Mouse (Mus musculus) embryonic facial prominence, embryonic 15.5 days (tissue): ENCODE measurements around the gene Atl3. TPM values are rescaled to one million over a fixed set of nuclear protein-coding genes. Genes with fewer than 3 reads are reported as not detected.

Source experiments
- ATAC-seq: fragments of 200-750 bp; cut with Nextera tagmentation; 2 replicates; pipeline ENCODE4 v1.8.0; 2017; ENCODE audit warnings: low read depth, moderate TSS enrichment; ENCODE audit not compliant: insufficient number of reproducible peaks, low FRiP score, low TSS enrichment
- H3K27ac ChIP-seq: fragments of 300-500 bp; sonication (generic); replicated peaks from 2 replicates; pipeline ENCODE4 v1.5.1; 2015; ENCODE audit warnings: mild to moderate bottlenecking, inconsistent platforms
- H3K27me3 ChIP-seq: fragments of 300-500 bp; sonication (generic); 2 replicates; pipeline ENCODE4 v1.6.1; 2015; ENCODE audit warnings: inconsistent platforms
- H3K36me3 ChIP-seq: fragments of 300-500 bp; sonication (generic); 2 replicates; pipeline ENCODE4 v1.6.1; 2015; ENCODE audit warnings: mild to moderate bottlenecking, inconsistent platforms
- H3K4me1 ChIP-seq: fragments of 300-500 bp; sonication (generic); 2 replicates; pipeline ENCODE4 v1.6.1; 2015; ENCODE audit warnings: inconsistent platforms
- H3K4me2 ChIP-seq: fragments of 300-500 bp; sonication (generic); replicated peaks from 2 replicates; pipeline ENCODE4 v1.6.1; 2015; ENCODE audit warnings: mild to moderate bottlenecking, inconsistent platforms
- H3K4me3 ChIP-seq: fragments of 300-500 bp; sonication (generic); replicated peaks from 2 replicates; pipeline ENCODE4 v1.5.1; 2015; ENCODE audit warnings: mild to moderate bottlenecking, inconsistent platforms
- H3K9ac ChIP-seq: fragments of 300-500 bp; sonication (generic); 2 replicates; pipeline ENCODE4 v1.6.1; 2015; ENCODE audit warnings: inconsistent platforms
- H3K9me3 ChIP-seq: fragments of 300-500 bp; sonication (generic); replicated peaks from 2 replicates; pipeline ENCODE4 v1.6.1; 2016; ENCODE audit warnings: inconsistent platforms
- WGBS: fragments of 180-500 bp; shearing (Covaris S2); methylation state at CpG from one replicate; pipeline ENCODE4 v1.1.7; 2015; 5-methylcytosine and 5-hydroxymethylcytosine counted together
- polyA plus RNA-seq: library from polyadenylated mRNA; unstranded; fragments of >200 nt; fragmentation: Nextera tagmentation; extraction: Ambion mirVana; gene quantifications from 2 replicates; pipeline ENCODE4 v1.2.1, GENCODE M21; 2015

The Atl3 gene
- polyA plus RNA-seq, 1 experiment from 2014 or later: 12.7 TPM

- no peak overlapping the region for H3K4me2 ChIP-seq
- WGBS: 90% methylated on average over 6 of the region's 6 CpGs
- no peak overlapping the region for H3K9ac ChIP-seq
- H3K4me1 ChIP-seq: 0 out of 2 replicates have a peak, but pooled peaks cover 3% of the 10 kb centered on the region
- no peak overlapping the region for H3K27ac ChIP-seq
- no peaks in the 10 kb centered on the region for H3K27me3 ChIP-seq
- no peaks in the 10 kb centered on the region for H3K36me3 ChIP-seq
- H3K4me3 ChIP-seq: no peak overlapping the region
- ATAC-seq: no peak
- H3K9me3 ChIP-seq: no peaks in the 10 kb centered on the region
Observed at GRCm38 (mm10) chr19:7585764-7586163, 91.9 kb downstream of the Atl3 start.

Other genes starting within 250 kb of the Atl3 start
- gene Rcor2, start 226.7 kb upstream of the Atl3 start, polyA plus RNA-seq: 20.3 and 22.9 TPM in 2 replicates
- 54.9 and 60.2 TPM in 2 replicates for gene Mark2, start 152.2 kb upstream of the Atl3 start, polyA plus RNA-seq
- 30.1 and 36.2 TPM in 2 replicates for gene Spindoc, start 111.0 kb upstream of the Atl3 start, polyA plus RNA-seq
- gene 2700081O15Rik, start 76.4 kb upstream of the Atl3 start, polyA plus RNA-seq: 8.3 and 9.5 TPM in 2 replicates
- gene Rtn3, start 10.8 kb upstream of the Atl3 start, polyA plus RNA-seq: 138 and 139 TPM in 2 replicates
- 13.0 and 14.8 TPM in 2 replicates for gene Pla2g16, start 63.4 kb downstream of the Atl3 start, polyA plus RNA-seq
- 1.4 and 2.3 TPM in 2 replicates for gene Lgals12, start 113.2 kb downstream of the Atl3 start, polyA plus RNA-seq
- gene Hrasls5, start 118.5 kb downstream of the Atl3 start, polyA plus RNA-seq: 0.21 and 0.38 TPM in 2 replicates
- not detected in 2 replicates for gene Slc22a19, start 217.3 kb downstream of the Atl3 start, polyA plus RNA-seq